Mouse (Mus musculus) T-helper 2 cell (primary cell): ENCODE measurements around the gene Rasl10a.

Source experiments
- in situ Hi-C: fragments of 300-600 bp; cut with MboI, MseI; formaldehyde crosslinking; loops from one replicate; pipeline ENCODE4 v1.15.1; 2025; ENCODE audit warnings: high pct_unique_total_duplicates

Rasl10a gene

DNA sequence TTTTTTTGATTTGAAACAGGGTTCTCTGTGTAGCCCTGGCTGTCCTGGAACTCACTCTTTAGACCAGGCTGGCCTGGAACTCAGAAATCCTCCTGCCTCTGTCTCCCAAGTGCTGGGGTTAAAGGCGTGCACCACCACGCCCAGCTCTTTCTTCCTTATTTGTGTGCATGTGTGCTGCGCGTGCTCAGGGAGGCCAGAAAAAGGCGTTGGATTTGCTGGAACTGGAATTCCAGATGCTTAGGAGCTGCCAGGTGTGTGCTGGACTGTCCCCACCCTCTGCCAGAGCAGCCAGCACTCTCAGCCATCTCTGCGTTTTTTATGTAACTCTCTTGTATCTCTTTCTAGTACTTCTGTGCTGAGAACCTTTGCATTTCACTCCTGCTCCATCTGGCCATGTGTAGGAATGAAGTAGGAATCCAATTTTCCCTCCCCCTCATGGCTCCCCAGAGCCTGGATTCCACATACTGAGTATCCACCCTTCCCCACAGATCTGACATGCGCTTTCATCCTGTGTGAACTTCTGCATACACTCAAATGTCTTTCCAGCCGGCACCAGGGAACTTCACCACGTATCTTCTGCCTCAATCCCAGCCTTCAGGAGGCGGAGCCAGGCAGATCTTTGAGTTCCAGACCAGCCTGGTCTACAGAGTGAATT, 5.6 kb upstream of the Rasl10a start:
- in situ Hi-C loops: no loop called here

DNA sequence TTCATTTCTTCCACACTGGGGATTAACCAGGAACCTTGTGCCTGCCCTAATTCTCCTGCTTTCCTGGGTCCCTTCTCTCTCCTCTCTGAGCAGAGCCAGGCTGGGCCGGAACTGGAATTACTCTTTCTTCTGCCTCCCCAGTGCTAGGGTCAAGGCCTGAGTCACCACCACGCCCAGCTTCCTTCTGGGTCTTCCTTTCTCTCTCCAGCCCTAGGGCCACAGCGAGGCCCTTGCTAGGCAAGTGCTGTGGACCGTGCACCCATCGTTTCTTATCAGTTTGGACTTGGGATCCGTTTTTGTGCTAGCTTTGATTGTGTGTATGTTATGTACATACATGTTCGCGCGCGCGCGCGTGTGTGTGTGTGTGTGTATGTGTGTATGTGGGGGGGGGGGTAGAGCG, 3.8 kb upstream of the Rasl10a start:
- in situ Hi-C loops: no loop called here

DNA sequence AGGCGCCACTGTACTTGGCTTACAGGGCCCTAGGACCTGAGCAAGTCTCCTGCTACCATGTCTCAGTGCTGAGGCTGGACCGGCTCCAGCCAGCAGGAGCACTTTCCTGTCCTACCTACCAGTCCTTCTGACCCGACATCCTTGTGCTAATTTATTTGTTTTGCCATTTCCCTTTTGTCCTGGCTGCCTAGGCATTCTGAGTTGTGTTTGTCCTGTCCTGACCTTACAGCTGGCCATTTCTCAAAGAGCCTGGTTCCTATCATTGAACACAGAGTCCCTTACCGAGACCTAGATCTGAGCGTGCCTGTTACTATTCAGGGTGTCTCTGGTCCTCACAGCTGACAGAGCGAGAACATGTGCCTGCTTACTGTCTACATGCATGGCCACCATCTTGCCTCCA, 3.1 kb upstream of the Rasl10a start:
- in situ Hi-C loops: no loop called here

DNA sequence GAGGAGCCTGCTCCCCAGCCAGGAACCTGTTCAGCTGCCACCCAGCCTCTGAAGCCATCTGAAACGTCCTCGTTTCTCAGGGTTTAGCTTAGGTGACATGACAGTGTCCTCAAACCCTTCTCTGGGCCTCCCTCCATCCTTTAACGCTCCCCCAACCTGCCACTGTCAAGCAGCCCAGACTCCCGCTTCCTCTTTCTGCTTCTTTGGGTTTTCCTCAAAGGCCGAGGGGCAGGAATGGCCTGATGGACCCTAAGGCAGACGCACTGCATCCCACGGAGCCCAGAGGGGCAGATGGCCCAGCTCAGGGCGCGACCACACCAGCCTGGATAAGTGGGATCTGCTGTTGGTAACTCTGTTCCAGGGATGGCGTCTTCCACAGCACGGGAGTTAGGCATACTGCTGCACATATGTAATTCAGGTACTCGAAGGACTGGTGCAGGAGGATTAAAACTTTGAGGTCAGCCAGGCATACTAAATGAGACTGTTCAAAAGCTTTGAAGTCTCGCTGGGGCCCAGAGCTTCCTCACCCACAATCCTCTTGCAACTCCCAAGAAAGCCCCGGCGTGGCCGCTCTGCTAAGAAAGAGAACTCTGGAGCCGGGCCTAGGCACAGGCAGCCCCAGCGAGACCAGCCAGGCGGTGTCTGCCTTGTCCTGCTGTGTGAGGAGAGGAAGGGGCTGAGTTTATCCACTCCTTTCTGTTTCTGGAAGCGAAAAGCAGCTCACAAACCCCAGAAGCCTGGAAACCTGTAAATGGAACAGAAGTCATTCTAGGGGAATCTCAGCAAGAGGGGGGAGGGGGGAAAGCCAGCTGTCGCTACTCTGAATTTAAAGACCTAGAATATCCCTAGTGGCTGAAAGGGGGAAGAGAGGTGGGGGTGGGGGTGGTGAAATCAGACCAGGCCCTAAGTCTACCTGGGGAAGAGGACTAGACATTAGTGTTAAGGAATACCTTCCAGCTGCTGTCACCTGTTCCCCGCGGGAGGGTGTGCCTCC, 1.7 kb upstream of the Rasl10a start:
- in situ Hi-C loops: no loop called here

DNA sequence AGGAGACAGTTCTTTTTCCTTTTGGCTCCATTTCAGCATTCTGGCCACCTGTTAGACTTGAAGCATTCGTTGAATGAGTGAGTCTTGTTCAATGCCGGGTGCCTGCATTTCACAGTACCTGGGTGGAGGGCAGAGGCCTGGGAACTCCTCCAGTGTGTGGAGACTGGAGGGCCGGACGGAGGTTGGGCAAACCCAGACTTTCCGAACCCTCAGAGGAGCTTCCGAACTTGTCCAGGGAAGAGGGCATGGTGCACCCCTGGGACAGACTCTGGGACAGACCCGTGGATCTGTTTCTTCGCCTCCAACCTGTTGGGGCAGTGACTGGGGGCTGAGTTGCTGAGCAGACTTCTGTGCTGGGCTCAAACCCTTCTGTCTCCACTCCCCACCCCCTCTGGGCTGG, 864 bp upstream of the Rasl10a start:
- in situ Hi-C loops: no loop called here

DNA sequence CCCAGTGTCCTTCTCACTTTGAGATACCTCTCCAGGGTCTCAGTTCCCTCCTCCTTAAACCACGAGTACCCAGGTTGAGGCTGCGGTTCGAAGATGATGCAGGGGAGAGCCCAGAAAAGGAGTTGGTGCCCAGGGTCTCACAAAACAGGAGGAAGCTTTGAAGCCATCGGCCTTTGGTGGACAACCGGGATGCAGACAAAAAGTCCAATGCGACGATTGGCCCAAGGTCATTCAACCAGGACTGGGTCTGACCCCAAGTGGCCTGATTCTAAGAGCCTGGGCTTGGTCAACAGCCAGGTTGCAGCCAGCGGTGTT, 430 bp upstream of the Rasl10a start:
- in situ Hi-C loops: no loop called here

DNA sequence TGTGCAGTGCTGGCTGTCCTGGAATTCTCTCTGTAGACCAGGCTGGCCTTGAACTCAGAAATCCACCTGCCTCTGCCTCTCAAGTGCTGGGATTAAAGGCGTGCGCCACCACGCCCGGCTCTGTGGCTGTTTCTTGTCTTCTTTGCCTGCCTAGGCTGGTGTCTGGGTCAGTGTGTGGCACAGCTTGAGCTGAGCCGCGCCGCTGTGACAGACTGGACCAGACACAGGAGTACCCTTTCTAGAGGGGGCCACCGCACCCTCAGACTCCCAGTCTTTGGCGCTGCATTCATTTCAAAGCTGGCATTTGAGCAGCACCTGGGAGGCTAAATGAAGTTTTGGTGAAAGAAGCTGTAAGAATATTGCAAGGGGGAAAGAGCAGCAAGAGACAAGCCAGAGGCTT, 855 bp downstream of the Rasl10a start:
- in situ Hi-C loops: no loop called here

DNA sequence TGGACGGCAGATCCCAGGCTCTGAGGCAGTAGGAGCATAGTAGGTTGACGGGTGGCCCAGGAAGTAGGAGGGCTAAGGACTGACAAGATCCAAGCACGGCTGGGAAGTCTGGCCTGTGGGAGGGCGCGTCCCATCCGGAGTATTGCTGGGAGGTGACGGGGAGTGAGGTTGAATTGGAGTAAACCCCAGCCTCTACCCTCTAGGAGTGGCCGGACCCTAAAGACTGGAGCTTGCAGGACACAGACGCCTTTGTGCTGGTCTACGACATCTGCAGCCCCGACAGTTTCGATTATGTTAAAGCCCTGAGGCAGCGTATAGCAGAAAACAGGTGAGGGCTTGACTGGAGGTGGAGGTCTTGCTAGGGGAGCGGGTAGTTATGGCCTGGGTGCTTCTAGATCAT, 1.3 kb downstream of the Rasl10a start:
- in situ Hi-C loops: no loop called here

DNA sequence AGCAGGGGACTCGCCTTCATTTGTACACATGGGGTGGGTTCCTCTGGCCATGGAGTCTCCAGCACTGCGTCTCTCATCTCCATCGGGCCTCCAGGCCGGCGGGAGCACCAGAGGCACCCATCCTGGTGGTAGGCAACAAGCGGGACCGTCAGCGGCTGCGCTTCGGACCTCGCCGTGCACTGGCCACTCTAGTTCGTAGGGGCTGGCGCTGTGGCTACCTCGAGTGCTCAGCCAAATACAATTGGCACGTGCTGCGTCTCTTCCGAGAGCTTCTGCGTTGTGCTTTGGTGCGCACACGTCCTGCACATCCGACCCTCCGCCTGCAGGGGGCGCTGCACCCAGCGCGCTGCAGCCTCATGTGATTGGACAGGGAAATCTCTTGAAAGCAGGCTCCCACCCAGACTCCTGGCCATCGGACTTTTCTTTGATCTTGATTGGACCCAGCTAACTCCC, 1.8 kb downstream of the Rasl10a start:
- in situ Hi-C loops: loop anchor here (5.0 kb wide), 1 partner anchor 38 kb away; the partner anchor contains the start of genes Ewsr1 and Rhbdd3

DNA sequence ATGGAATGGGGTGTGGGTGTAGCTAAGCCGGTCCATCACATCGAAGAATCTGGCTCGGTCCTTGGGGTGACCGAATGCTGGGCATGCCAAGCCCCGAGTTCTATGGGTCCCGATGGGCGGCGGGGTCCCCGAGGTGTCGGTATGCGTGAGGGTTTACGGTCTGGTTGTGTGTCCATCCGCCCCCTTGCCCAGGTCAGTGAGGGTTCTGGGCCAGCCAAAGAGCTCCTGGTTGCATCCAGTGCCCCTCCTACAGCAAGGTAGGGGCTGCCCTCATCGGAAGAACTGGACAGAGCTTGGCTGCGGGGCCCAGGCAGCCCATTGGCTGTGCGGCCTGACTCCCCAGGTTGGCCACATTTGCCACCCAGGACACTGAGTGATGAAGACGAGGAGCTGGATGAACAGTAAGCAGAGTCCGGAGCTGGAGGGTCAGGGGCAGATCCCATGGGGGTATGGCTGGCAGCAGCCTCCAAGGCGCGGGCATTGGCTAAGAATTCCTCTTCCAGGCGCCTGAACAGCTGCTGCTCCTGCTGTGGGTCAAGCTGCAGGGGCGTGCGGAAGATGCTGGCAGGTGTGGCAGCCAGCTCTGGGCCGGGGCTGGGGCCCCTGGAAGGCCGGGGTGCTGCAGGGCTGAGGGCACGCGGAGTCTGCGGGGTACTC, 3.0 kb downstream of the Rasl10a start:
- in situ Hi-C loops: loop anchor here (5.0 kb wide), 1 partner anchor 36 kb away; the partner anchor contains the start of genes Ewsr1 and Rhbdd3

DNA sequence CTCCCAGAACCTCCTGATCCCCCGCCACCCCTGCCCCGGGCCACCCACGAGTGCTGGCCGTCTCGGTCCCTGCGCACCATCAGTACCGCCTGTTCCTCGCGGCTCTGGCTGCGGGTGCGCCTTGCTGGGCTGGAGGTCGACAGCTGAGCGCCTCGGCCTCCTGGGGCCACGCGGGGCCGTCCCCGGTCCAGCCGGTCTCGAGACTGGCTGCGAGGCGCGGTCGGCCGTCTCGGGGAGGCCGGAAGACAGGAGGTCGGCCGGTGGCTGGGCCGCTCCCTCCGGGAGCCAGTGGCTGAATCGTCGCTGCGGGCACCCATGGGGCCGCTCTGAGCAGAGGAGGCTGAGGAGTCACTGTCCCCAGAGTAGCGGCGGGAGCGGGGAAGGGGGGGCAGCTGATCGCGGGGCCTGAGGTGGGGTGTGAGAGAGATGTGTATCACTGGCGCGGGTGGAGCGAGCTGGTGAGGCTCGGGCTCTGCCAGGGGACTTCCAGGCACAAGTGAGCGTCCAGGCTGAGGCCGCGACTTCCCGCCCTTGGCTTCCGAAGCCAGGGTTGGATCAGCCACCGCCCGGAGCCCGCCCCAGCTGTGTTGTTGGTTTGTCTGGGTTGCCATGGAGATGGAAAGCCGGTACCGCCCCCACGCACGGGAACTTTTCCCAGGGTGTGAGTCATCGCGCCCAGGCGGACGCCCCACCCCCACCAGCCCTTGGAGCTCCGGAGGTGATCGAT, 3.6 kb downstream of the Rasl10a start:
- in situ Hi-C loops: loop anchor here (5.0 kb wide), 1 partner anchor 36 kb away; the partner anchor contains the start of genes Ewsr1 and Rhbdd3

DNA sequence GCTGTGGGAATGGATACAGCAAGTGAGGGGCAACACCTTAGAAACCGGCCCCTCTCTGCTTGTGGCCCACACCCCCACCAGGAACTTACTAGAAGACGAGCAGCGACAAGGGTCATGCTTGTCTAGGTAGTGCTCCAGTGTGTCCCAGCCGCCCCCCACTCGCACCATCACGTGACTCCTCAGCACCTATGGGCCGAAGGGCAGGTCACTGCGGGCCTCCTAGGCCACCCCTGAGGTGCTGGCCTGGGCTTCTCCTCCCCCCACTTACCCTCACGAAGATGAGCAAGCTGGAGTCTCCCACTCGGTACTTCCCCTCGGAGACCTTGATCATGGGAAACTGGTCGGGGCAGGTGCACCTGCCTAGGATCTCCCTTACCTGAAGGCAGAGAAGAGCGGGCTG, 4.4 kb downstream of the Rasl10a start:
- in situ Hi-C loops: loop anchor here (5.0 kb wide), 1 partner anchor 35 kb away; the partner anchor contains the start of genes Ewsr1 and Rhbdd3

DNA sequence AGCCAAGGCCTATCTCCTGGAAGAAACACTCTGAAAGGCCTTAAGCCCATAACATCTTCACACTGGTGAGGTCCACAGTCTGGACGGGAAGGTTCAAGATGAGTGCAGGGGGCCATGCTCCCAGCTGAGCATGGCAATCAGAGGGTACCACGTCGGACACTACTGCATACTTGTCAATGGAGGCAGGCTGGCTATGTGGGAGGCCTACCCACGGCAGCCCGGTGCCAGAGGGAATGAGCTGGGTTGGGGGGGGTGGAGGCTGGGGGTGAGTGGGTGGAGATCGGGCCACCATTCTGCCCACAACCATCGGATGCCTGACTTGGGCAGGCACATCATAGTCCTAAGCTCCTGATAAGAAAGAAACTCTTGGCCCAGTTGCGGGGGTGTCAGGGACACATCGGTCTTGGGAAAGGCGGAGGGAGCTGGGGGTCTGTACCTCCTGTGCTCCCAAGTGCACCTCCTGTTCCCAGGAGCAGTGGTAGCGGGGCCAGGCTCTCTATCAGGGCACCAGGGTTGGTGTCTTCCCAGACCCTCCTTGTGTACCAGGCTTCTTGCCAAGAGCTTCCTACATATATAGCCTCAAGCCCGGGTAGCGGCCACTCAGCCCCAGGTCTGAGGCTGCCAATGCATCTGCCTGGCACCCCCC, 5.1 kb downstream of the Rasl10a start:
- in situ Hi-C loops: loop anchor here (5.0 kb wide), 1 partner anchor 34 kb away; the partner anchor contains the start of genes Ewsr1 and Rhbdd3

DNA sequence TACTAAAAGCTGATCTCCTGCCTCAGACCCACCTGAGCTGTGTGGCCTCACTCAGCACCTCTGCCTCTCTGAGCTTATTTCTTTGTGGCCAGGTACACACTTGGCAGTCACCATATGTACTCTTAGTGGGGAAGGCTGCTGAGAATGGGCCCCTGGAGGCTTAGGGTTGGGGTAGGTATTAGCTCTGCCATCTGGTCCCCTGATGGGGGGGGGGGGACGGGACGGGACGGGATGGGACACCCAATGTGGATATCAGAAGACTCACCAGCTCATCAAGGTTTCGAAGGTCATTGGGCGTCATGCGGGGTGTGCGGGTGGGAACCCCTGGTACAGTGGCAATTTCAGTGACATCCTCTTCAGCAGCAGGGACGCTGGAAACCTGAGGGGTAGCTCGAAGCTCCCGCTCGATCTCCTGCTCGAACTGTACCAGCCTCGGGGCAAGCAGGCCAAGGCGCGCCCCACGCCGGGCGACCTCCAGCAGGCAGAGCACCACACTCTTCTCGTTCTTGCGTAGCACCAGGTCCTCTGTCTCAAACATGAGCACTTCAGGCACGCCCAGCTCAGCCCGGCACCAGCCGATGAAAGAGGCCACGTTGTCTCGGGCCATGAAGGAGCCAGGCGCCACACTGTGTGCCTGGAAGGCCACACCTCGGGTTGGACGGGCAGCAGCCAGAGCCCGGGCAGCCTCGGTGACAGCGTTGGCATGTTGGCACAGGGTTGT, 5.8 kb downstream of the Rasl10a start:
- in situ Hi-C loops: loop anchor here (5.0 kb wide), 1 partner anchor 34 kb away; the partner anchor contains the start of genes Ewsr1 and Rhbdd3

DNA sequence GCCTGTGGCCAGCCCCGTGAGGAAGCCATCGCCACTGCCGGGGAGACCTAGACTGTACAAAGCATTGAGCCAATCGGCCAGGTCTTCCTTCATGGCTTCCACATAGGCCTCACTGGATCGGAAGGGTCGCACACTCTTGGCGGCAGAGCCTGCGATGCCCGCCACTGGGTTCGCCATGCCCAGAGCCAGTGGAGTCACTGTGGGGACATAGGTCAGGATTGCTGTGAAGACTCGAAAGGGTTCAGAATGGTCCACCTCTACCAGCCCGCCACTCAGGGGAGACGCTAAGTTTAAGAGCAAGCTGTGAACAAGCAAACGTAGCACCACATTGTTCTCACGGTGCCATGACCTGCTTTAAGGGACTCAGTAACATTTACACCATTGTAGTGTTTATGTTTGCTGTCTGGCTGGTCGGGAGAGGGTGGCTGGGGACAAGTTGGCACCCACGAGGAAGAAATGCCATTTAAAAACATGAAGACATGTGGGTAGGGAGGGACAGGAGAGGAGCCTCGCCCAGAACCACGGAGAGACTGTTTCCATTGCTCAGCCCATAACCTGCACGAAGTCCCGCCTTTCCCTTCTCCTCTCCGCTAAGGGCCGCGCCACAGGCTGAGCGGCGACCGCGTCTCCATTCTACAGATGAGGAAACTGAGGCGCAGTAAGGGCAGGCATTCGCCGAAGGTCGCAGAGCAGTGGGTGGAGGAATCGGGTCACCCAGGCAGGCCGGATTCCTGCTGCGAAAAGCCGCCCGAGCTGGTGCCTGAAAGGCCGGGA, 6.5 kb downstream of the Rasl10a start:
- in situ Hi-C loops: loop anchor here (5.0 kb wide), 1 partner anchor 33 kb away; the partner anchor contains the start of genes Ewsr1 and Rhbdd3

DNA sequence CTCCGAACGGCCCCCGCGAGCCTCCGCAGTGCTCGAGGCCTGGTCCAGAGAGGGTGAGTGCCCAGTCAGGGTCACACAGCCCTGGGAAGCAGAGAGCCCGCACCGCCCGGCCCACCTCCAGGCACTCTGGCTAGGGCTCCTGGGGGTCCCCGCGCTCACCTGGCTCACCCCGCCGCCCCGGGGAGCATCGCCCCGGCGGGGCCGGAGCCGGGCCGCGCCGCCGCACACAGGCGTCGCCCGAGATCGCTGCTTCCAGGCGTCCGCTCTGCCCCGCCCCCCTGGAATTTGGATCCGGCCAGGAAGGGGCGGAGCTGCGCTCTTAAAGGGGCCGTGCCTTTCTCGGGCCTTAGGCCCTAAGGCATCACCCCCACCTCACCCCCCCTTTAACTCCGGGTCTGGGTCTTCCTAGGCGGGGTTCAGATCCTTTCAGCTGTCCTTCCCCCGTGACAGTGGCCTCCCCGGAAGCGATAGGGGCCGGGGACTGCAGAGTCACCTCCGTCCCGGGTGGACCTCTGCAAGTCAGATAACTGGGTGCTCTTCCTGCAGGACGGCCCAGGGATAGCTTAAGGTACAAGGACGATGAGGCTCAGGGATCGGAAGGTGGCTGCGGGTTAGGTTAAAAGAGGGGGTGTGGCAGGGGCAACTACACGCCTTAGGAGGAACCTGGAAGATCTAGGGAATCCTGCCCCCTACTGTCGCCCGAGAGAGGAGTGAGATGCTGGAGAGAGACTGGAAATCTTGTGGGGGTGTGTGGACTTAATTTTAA, 7.3 kb downstream of the Rasl10a start, which contains the start of gene Gas2l1:
Gas2l1 (minus strand) TSS at position 272 of the 766 bp plus-strand sequence.
- in situ Hi-C loops: no loop called here

DNA sequence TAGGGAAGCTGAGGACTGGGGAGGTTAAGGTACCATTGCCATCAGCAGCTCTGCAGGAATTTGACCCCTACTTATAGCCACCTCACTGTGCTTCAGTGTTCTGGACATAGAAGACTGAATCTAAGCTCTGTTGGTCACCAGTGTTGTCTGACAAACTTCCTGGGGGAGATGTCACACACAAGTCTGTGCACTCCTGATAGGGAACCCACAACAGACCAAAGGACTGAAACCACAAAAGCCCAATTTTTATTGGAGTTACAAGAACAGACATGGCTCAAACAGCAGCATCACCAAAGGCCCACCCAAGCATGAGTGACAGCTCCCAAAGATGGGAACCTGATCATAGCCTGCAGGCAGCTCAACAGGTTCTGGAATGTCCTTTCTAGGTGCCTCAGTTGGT, 9.1 kb downstream of the Rasl10a start:
- in situ Hi-C loops: no loop called here
